Mouse (Mus musculus) layer of hippocampus, postnatal 10 days (tissue): Measurements from ENCODE around the gene Gm5105. TPM values are rescaled to one million over a fixed set of nuclear protein-coding genes. Genes with fewer than 3 reads are reported as not detected.

Experiments used
- DNase-seq, 2 experiments: peaks; one replicate each; pipeline ENCODE4 v3.0.0; 2021; ENCODE audit warnings: low spot score in 2 of 2
- total RNA-seq, 2 experiments: library from RNA; stranded (reverse); gene quantifications; 2 replicates each; pipeline ENCODE4 v1.2.3; 2021

The Gm5105 gene
- total RNA-seq, 2 experiments from 2014 or later = 0.20 TPM; not detected in 1

- DNase-seq = no peak
These were observed 2.7 kb upstream of the Gm5105 start for GRCm38 (mm10) chr3:138069756-138070511.

GRCm38 (mm10) chr3:138068103-138068502, 915 bp upstream of the Gm5105 start:
- no peak for DNase-seq

GRCm38 (mm10) chr3:138066348-138066856, 786 bp downstream of the Gm5105 start:
- no peak for DNase-seq

- no peak for DNase-seq
These were observed 1.3 kb downstream of the Gm5105 start for GRCm38 (mm10) chr3:138065930-138066329.

GRCm38 (mm10) chr3:138064732-138065645, 2.2 kb downstream of the Gm5105 start, which contains the start of gene 1110002E22Rik:
TSS of gene 1110002E22Rik (plus strand) at chr3:138065052.
- no peak for DNase-seq

GRCm38 (mm10) chr3:138063731-138064329, 3.4 kb downstream of the Gm5105 start:
- DNase-seq = no peak

- no peak for DNase-seq
These were observed 4.5 kb downstream of the Gm5105 start for GRCm38 (mm10) chr3:138062673-138063072.

GRCm38 (mm10) chr3:138061205-138061911, 5.8 kb downstream of the Gm5105 start:
- no peak for DNase-seq

GRCm38 (mm10) chr3:138060429-138060828, 6.8 kb downstream of the Gm5105 start:
- no peak for DNase-seq

- no peak for DNase-seq
These were observed 9.0 kb downstream of the Gm5105 start for GRCm38 (mm10) chr3:138058226-138058625.

GRCm38 (mm10) chr3:138056976-138057375, 10.2 kb downstream of the Gm5105 start:
- no peak for DNase-seq

- no peak for DNase-seq
These were observed 13.2 kb downstream of the Gm5105 start for GRCm38 (mm10) chr3:138053969-138054368.

GRCm38 (mm10) chr3:138051431-138051830, 15.8 kb downstream of the Gm5105 start:
- DNase-seq = no peak

GRCm38 (mm10) chr3:138050772-138051171, 16.4 kb downstream of the Gm5105 start:
- DNase-seq = no peak

- DNase-seq = no peak
These were observed 17.6 kb downstream of the Gm5105 start for GRCm38 (mm10) chr3:138049555-138049954.

- no peak for DNase-seq
These were observed 23.9 kb downstream of the Gm5105 start for GRCm38 (mm10) chr3:138043316-138043715.

GRCm38 (mm10) chr3:138041591-138042301, 25.4 kb downstream of the Gm5105 start:
- DNase-seq = no peak

GRCm38 (mm10) chr3:138040938-138041337, 26.2 kb downstream of the Gm5105 start:
- no peak for DNase-seq

- DNase-seq = no peak
These were observed 33.2 kb downstream of the Gm5105 start for GRCm38 (mm10) chr3:138033986-138034385.

- no peak for DNase-seq
These were observed 36.6 kb downstream of the Gm5105 start for GRCm38 (mm10) chr3:138030563-138030962.
